Mouse (Mus musculus): ENCODE data around the gene Acot7.
A peak's percentile ranks its signal among the peaks of the same experiment; 100 is the strongest.

Acot7 gene

GRCm38 (mm10) chr4:152179946-152180660 lies 2.2 kb downstream of the Acot7 start:
- DNase-seq (ENCODE audit: low spot score), result no peak

- DNase-seq (ENCODE audit: low spot score), result no peak
Observed at GRCm38 (mm10) chr4:152182205-152182604, 4.3 kb downstream of the Acot7 start.

- DNase-seq (ENCODE audit: low spot score), result no peak
Observed at GRCm38 (mm10) chr4:152184353-152185035, 6.6 kb downstream of the Acot7 start.

- DNase-seq (ENCODE audit: low spot score), result no peak
Observed at GRCm38 (mm10) chr4:152185137-152185509, 7.2 kb downstream of the Acot7 start.

- peak; percentile 61 for DNase-seq (ENCODE audit: low spot score)
Observed at GRCm38 (mm10) chr4:152185510-152186204, 7.7 kb downstream of the Acot7 start.

- DNase-seq (ENCODE audit: low spot score), result no peak
Observed at GRCm38 (mm10) chr4:152186205-152187082, 8.5 kb downstream of the Acot7 start.

GRCm38 (mm10) chr4:152187142-152187541 lies 9.2 kb downstream of the Acot7 start:
- DNase-seq (ENCODE audit: low spot score), result no peak

GRCm38 (mm10) chr4:152188651-152189050 lies 10.7 kb downstream of the Acot7 start:
- no peak for DNase-seq (ENCODE audit: low spot score)

- no peak for DNase-seq (ENCODE audit: low spot score)
Observed at GRCm38 (mm10) chr4:152189071-152189470, 11.1 kb downstream of the Acot7 start.

GRCm38 (mm10) chr4:152189691-152190090 lies 11.8 kb downstream of the Acot7 start:
- no peak for DNase-seq (ENCODE audit: low spot score)

GRCm38 (mm10) chr4:152190096-152190653 lies 12.2 kb downstream of the Acot7 start:
- no peak for DNase-seq (ENCODE audit: low spot score)

GRCm38 (mm10) chr4:152190701-152191100 lies 12.8 kb downstream of the Acot7 start:
- DNase-seq (ENCODE audit: low spot score), result no peak

- DNase-seq (ENCODE audit: low spot score), result no peak
Observed at GRCm38 (mm10) chr4:152192569-152192968, 14.6 kb downstream of the Acot7 start.

GRCm38 (mm10) chr4:152194476-152195175 lies 16.7 kb downstream of the Acot7 start:
- DNase-seq (ENCODE audit: low spot score), result no peak

- DNase-seq (ENCODE audit: low spot score), result no peak
Observed at GRCm38 (mm10) chr4:152196276-152196675, 18.3 kb downstream of the Acot7 start.

- no peak for DNase-seq (ENCODE audit: low spot score)
Observed at GRCm38 (mm10) chr4:152197545-152197944, 19.6 kb downstream of the Acot7 start.

GRCm38 (mm10) chr4:152199617-152200016 lies 21.7 kb downstream of the Acot7 start:
- DNase-seq (ENCODE audit: low spot score), result no peak

GRCm38 (mm10) chr4:152201492-152201891 lies 23.6 kb downstream of the Acot7 start:
- no peak for DNase-seq (ENCODE audit: low spot score)

GRCm38 (mm10) chr4:152202418-152202817 lies 24.5 kb downstream of the Acot7 start:
- DNase-seq (ENCODE audit: low spot score), result no peak

- no peak for DNase-seq (ENCODE audit: low spot score)
Observed at GRCm38 (mm10) chr4:152202905-152203304, 25.0 kb downstream of the Acot7 start.

GRCm38 (mm10) chr4:152204663-152205062 lies 26.7 kb downstream of the Acot7 start:
- DNase-seq (ENCODE audit: low spot score), result no peak

Data from urinary bladder, postnatal 25 days (tissue).